Mouse (Mus musculus) midbrain, embryonic 14.5 days (tissue): ENCODE measurements at regions not wholly inside any gene's neighbourhood (a gene's known extent, or its start where the extent isn't known, plus 50 kb on each side); places are given as distances from the start of the nearest gene placed in this dataset.
A peak's percentile ranks its signal among the peaks of the same experiment; 100 is the strongest.

Experiments used
- ATAC-seq: fragments of 200-750 bp; cut with Nextera tagmentation; 2 replicates; pipeline ENCODE4 v1.8.0; 2017; ENCODE audit warnings: moderate number of reproducible peaks, moderate library complexity; ENCODE audit not compliant: low FRiP score, low TSS enrichment
- DNase-seq: peaks from one replicate; pipeline ENCODE4 v3.0.0-alpha.2; 2015
- H3K27ac ChIP-seq: fragments of 300-500 bp; sonication (generic); replicated peaks from 2 replicates; pipeline ENCODE4 v1.5.1; 2014; ENCODE audit warnings: mild to moderate bottlenecking, low read depth, low read length, moderate library complexity
- H3K27me3 ChIP-seq: fragments of 300-500 bp; sonication (generic); 2 replicates; pipeline ENCODE4 v1.6.1; 2014; ENCODE audit warnings: low read length, control low read depth, mixed read lengths; ENCODE audit not compliant: control insufficient read depth, insufficient read depth
- H3K36me3 ChIP-seq: fragments of 300-500 bp; sonication (generic); 2 replicates; pipeline ENCODE4 v1.6.1; 2014; ENCODE audit warnings: low read length, control low read depth; ENCODE audit not compliant: control insufficient read depth, insufficient read depth
- H3K4me1 ChIP-seq: fragments of 300-500 bp; sonication (generic); 2 replicates; pipeline ENCODE4 v1.6.1; 2014; ENCODE audit warnings: mild to moderate bottlenecking, antibody characterized with exemption, low read length, control low read depth; ENCODE audit not compliant: control insufficient read depth, insufficient read depth
- H3K4me2 ChIP-seq: fragments of 300-500 bp; sonication (generic); 2 replicates; pipeline ENCODE4 v1.6.1; 2014; ENCODE audit warnings: mild to moderate bottlenecking, low read length, moderate library complexity
- H3K4me3 ChIP-seq: fragments of 300-500 bp; sonication (generic); replicated peaks from 2 replicates; pipeline ENCODE4 v1.5.1; 2014; ENCODE audit warnings: low read depth, low read length
- H3K9ac ChIP-seq: fragments of 300-500 bp; sonication (generic); replicated peaks from 2 replicates; pipeline ENCODE4 v1.6.1; 2014; ENCODE audit warnings: mild to moderate bottlenecking, low read length, moderate library complexity
- H3K9me3 ChIP-seq: fragments of 300-500 bp; sonication (generic); 2 replicates; pipeline ENCODE4 v1.6.1; 2016; ENCODE audit warnings: low read length, control low read depth, mixed read lengths; ENCODE audit not compliant: control insufficient read depth
- WGBS: fragments of 180-500 bp; shearing (Covaris S2); extraction: QIAGEN DNeasy Blood & Tissue Kit; methylation state at CpG from one replicate; pipeline ENCODE4 v1.1.7; 2014; 5-methylcytosine and 5-hydroxymethylcytosine counted together

DNA sequence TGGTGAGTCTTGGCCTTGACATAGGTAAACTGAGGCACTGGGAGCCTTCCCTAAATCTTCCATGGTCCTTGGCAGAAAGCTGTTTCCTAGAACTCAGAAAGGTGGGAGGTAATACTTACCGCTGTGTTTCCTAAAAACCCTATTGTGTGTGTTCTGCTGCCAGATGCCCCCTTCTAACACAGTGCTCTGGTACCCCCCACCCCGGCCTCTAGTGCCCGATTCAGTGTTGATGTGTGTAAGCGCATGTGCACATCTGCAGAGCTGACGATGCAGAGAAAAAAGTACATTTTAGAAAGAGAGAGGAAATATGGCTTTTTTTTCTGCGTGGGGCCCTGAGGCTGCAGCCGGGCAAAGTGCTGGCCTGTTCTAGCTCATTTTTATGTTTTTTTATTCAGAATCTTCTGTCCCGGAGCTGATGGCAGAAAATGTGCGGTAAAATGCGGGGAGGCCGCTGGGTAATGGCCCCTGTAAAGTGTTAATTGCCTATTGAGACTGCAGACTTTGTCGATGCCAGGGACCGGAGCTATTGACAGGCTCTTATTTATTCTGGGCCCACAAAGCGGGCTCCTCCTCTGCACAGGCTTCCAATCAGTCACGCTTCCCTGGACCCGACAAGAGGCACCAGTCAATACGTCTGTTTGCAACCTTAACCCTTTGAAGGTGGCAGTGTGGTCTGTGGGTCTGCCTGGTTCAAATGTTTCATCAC lies 208.0 kb downstream of the Dhx35 start:
- DNase-seq: peak; percentile 72
- no peaks in the 10 kb centered on the region for H3K36me3 ChIP-seq
- 7% methylated on average over 17 of the region's 17 CpGs for WGBS
- H3K4me1 ChIP-seq: peaks cover 15% of the 10 kb centered on the region
- H3K27ac ChIP-seq: peak overlapping the region; percentile 49; the same call in 1 of the 2 replicates
- peak overlapping the region; percentile 21 for H3K9ac ChIP-seq
- ATAC-seq: peak; percentile 63; the same call in 1 of the 2 replicates
- no peaks in the 10 kb centered on the region for H3K9me3 ChIP-seq
- H3K4me2 ChIP-seq: peak overlapping the region; percentile 54
- H3K4me3 ChIP-seq: peak overlapping the region; percentile 4; the same call in 1 of the 2 replicates
- H3K27me3 ChIP-seq: no peaks in the 10 kb centered on the region

DNA sequence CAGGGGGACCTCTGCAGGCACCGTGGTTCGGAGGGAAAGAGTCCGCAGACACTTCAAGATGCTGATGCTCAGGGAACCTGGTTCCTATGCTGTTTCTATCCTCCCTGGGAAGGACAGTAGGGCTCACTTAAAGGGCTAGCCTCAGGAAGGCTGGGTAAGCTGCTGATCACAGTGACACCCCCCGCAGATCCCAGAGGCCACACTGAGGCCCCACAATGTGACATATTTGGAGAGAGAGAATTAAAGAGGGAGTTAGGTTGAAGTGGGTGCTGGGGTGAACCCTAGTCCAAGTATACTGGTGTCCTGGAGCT lies 208.5 kb downstream of the Dhx35 start:
- Histone ChIP-seq H3K9ac (no peak overlapping the region; the same call in 1 of the 2 replicates), H3K4me3 (no peak overlapping the region), H3K4me2 (peak overlapping the region; percentile 54), H3K27ac (0 out of 2 replicates have a peak overlapping the region, but pooled peaks have one; percentile 49), H3K27me3 (no peaks in the 10 kb centered on the region), H3K36me3 (no peaks in the 10 kb centered on the region), H3K9me3 (no peaks in the 10 kb centered on the region), H3K4me1 (peaks cover 15% of the 10 kb centered on the region)
- ATAC-seq (no peak; the same call in 1 of the 2 replicates), DNase-seq (no peak)
- WGBS: 23% methylated on average over 4 of the region's 4 CpGs

DNA sequence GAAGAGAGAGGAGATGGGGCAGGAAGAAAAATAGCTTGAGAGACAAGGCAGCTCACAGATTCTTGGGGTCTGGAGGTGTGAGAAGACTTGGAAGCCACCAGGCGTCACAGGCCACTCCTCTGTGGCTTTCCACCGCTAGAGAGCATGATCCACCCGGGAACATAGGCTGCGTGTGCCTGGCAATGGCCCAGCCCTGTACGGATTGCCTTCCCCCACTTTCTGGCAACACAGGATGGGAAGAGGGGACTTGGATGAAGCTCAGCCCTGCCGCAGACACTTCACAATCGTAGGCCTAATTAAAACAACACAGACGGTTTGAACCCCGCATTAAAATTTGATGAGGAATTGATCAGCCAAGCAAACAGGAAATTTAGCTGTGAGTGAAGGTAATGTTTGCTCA lies 209.8 kb downstream of the Dhx35 start:
- ATAC-seq (no peak), DNase-seq (peak; percentile 60)
- Histone ChIP-seq H3K4me2 (no peak overlapping the region), H3K36me3 (no peaks in the 10 kb centered on the region), H3K27me3 (no peaks in the 10 kb centered on the region), H3K9me3 (no peaks in the 10 kb centered on the region), H3K9ac (no peak overlapping the region), H3K27ac (0 out of 2 replicates have a peak overlapping the region, but pooled peaks have one; percentile 32), H3K4me1 (peaks cover 15% of the 10 kb centered on the region), H3K4me3 (no peak overlapping the region)
- WGBS: 39% methylated on average over 9 of the region's 9 CpGs

DNA sequence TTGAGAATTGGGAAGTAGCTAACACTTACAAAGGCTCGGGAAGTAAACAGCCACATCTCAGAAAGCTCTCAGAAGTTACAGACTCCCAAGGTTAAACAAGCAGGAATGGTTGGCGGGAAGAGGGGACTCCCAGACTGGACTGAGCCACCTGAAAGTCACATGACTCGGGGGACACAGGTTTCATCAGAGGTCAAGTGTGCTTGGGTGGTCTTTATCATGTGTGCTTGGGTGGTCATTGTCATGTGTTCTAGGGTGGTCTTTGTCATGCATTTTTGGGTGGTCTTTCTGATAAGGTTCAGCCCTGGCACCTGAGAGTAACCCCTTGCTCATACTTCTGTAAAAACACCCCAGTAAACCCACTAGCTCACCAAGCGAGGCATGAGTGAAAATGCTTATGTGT lies 218.1 kb downstream of the Dhx35 start:
- 87% methylated on average over 4 of the region's 4 CpGs for WGBS
- ATAC-seq (no peak), DNase-seq (no peak)
- H3K36me3 ChIP-seq: no peaks in the 10 kb centered on the region
- no peak overlapping the region for H3K27ac ChIP-seq
- no peaks in the 10 kb centered on the region for H3K27me3 ChIP-seq
- no peak overlapping the region for H3K4me3 ChIP-seq
- no peak overlapping the region for H3K4me2 ChIP-seq
- H3K9ac ChIP-seq: no peak overlapping the region
- H3K9me3 ChIP-seq: no peaks in the 10 kb centered on the region
- peaks cover 8% of the 10 kb centered on the region; the same call in 1 of the 2 replicates for H3K4me1 ChIP-seq

DNA sequence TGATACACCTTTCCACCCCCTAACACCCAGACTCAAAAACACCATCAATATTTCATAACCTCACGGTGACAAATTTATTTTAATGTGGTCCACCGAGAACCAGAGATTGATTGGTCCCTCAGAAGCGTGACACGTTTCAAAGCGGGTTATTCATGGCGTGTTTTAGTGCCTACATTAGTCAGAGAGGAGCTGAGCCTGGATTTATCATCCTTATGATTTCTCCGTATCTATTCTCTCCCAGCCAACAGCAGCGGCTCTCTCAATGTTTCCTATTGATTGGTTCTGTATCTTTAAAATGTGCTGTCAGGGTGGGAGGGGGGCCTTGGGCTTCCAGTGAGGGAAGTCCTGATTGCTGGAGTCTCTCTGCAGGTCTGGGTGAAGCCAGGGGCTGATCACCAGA lies 219.9 kb downstream of the Dhx35 start:
- DNase-seq (peak; percentile 56), ATAC-seq (no peak; the same call in 1 of the 2 replicates)
- peak overlapping the region; percentile 37; the same call in 1 of the 2 replicates for H3K27ac ChIP-seq
- H3K36me3 ChIP-seq: no peaks in the 10 kb centered on the region
- peaks cover 8% of the 10 kb centered on the region; the same call in 1 of the 2 replicates for H3K4me1 ChIP-seq
- H3K9ac ChIP-seq: no peak overlapping the region
- H3K4me3 ChIP-seq: no peak overlapping the region
- H3K4me2 ChIP-seq: peak overlapping the region; percentile 15; the same call in 1 of the 2 replicates
- H3K27me3 ChIP-seq: no peaks in the 10 kb centered on the region
- no peaks in the 10 kb centered on the region for H3K9me3 ChIP-seq
- 38% methylated on average over 8 of the region's 8 CpGs for WGBS

DNA sequence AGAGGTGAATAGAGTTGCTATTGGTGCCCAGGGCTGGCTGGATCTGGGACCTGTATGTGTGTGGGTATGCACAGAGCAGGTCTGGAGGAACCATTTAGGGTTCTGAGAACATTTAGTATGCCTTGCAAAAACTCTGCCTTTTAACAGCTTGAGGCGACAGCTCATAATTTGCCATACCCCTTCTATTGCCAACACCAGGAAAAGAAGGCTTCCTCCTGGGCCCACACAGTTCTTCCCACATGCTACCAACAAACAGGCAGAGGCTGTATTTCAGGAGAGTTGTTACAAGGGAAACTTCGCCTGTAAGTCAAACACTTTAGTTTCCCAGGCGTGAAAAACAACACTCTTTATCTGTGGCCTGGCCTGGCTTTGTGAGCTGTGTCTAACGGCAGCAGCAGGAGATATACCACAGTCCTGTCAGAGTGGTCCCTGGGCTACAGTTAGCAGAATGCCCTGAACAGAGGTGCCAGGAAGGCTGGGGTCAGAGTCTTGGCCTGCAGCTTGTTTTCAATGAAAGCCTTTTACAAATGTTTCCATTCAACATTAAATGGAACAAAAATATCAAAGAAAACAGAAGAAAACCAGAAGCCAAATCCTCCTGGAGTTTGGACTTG lies 225.4 kb downstream of the Dhx35 start:
- Histone ChIP-seq H3K9me3 (no peaks in the 10 kb centered on the region), H3K27me3 (no peaks in the 10 kb centered on the region), H3K4me2 (no peak overlapping the region), H3K4me3 (no peak overlapping the region), H3K36me3 (no peaks in the 10 kb centered on the region), H3K9ac (no peak overlapping the region), H3K4me1 (peaks cover 2% of the 10 kb centered on the region; the same call in 1 of the 2 replicates), H3K27ac (no peak overlapping the region)
- 62% methylated on average over 4 of the region's 4 CpGs for WGBS
- no peak for ATAC-seq
- DNase-seq: no peak

DNA sequence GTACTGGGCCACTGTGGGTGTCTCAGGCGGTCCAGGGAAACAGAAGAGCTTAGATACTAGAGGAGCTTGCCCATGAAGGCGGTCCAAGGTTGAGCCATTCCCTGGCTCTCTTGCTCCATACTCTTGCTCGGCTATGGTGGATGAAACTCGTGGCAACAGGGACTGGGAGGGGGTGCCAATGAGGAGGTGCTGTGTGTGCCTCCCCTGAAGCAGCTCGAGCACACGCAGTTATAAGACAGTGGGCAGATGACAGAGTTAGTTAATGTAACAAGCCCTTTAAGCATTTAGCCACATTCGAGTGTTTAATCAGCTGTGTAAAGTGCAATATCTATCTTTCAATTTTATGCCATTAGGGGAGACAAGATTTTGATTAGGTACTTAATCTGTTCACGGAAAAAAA lies 237.5 kb downstream of the Dhx35 start:
- no peak overlapping the region for H3K27ac ChIP-seq
- DNase-seq (no peak), ATAC-seq (no peak)
- H3K4me2 ChIP-seq: no peak overlapping the region
- 66% methylated on average over 8 of the region's 8 CpGs for WGBS
- H3K4me3 ChIP-seq: no peak overlapping the region
- no peak overlapping the region for H3K9ac ChIP-seq
- H3K36me3 ChIP-seq: no peaks in the 10 kb centered on the region
- H3K27me3 ChIP-seq: no peaks in the 10 kb centered on the region
- no peaks in the 10 kb centered on the region for H3K4me1 ChIP-seq
- no peaks in the 10 kb centered on the region for H3K9me3 ChIP-seq

DNA sequence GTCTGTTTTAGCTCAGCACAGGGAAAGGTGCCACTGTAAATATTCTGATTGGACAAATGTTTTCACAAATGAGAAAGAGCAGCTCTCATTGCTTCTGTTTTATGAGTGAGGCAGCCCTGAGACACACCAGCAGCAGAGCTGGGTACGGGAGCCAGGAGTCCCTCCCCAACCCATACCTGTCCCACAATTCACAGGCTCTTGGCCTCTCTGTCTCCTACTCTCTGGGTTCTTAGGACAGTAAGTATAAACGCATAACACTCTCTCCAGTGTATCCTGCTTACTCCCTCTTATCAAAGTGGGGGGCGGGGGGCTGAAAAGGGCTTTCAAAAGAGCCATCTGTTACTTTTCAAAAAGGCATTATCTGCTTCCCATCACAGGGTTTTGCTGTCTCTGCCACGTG lies 245.3 kb downstream of the Dhx35 start:
- H3K36me3 ChIP-seq: no peaks in the 10 kb centered on the region
- no peaks in the 10 kb centered on the region for H3K4me1 ChIP-seq
- no peak overlapping the region for H3K4me2 ChIP-seq
- ATAC-seq: no peak
- no peak overlapping the region for H3K4me3 ChIP-seq
- no peaks in the 10 kb centered on the region for H3K27me3 ChIP-seq
- no peak overlapping the region for H3K9ac ChIP-seq
- 56% methylated on average over 4 of the region's 4 CpGs for WGBS
- DNase-seq: no peak
- no peak overlapping the region for H3K27ac ChIP-seq
- H3K9me3 ChIP-seq: no peaks in the 10 kb centered on the region

DNA sequence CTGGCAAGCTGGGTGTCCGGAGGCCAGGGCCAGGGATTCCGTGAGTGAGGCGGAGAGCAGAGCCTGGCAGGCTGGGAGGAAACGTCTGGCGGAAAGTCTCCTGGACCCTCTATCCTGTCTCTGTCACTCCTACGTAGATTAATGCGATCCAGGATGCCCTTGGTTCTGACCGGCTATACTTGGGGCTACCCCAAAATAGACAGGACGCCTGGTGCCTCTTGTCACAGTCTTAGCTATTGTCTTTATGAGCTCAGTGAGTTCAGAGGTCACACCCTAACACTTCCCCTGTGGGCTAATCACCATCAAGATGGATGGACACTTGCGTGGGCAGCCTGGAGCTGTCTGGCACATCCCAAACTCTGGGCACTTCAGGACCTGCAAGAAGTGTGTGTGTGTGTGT lies 258.9 kb downstream of the Dhx35 start:
- no peaks in the 10 kb centered on the region for H3K4me1 ChIP-seq
- DNase-seq (no peak), ATAC-seq (no peak)
- no peak overlapping the region for H3K4me3 ChIP-seq
- no peaks in the 10 kb centered on the region for H3K9me3 ChIP-seq
- H3K9ac ChIP-seq: no peak overlapping the region
- no peaks in the 10 kb centered on the region for H3K36me3 ChIP-seq
- no peak overlapping the region for H3K27ac ChIP-seq
- no peaks in the 10 kb centered on the region for H3K27me3 ChIP-seq
- 72% methylated on average over 10 of the region's 10 CpGs for WGBS
- H3K4me2 ChIP-seq: no peak overlapping the region
